Mouse (Mus musculus): ENCODE results near the gene Gspt1. TPM values are rescaled to one million over a fixed set of nuclear protein-coding genes. Genes with fewer than 3 reads are reported as not detected.

Gene Gspt1
- total and polyA plus RNA-seq, 3 experiments: 135 to 562 (median 196) TPM

- DNase-seq (ENCODE audit: low spot score) (no peak), ATAC-seq (ENCODE audit: extremely low read depth, insufficient number of reproducible peaks, low FRiP score, poor library complexity, severe bottlenecking) (no peak)
- H3K4me3 ChIP-seq (ENCODE audit: low read depth, low read length): no peak overlapping the region
- peaks cover 11% of the 10 kb centered on the region; the same call in 1 of the 2 replicates for H3K27me3 ChIP-seq (ENCODE audit: insufficient read depth, low read length)
- H3K4me1 ChIP-seq (ENCODE audit: insufficient read depth, low read depth, low read length): peaks cover 6% of the 10 kb centered on the region
- no peaks in the 10 kb centered on the region for H3K9me3 ChIP-seq (replicated peaks)
- no peaks in the 10 kb centered on the region for H3K36me3 ChIP-seq (replicated peaks)
- TF ChIP-seq POLR2AphosphoS5 (IDR thresholded peaks at IDR 0.05; ENCODE audit: insufficient replicate concordance, low read depth, low read length): no peak
- no peak for TF ChIP-seq GATA2 (IDR thresholded peaks at IDR 0.05; ENCODE audit: borderline replicate concordance, low read depth, low read length)
- no peak for TF ChIP-seq TAL1 (conservative IDR thresholded peaks at IDR 0.05; ENCODE audit: low read depth, low read length)
- no peak for TF ChIP-seq GATA1 (IDR thresholded peaks at IDR 0.05; ENCODE audit: borderline replicate concordance, low read length)
Measured at GRCm38 (mm10) chr16:11266556-11266955, 12.4 kb upstream of the Gspt1 start.

DNA sequence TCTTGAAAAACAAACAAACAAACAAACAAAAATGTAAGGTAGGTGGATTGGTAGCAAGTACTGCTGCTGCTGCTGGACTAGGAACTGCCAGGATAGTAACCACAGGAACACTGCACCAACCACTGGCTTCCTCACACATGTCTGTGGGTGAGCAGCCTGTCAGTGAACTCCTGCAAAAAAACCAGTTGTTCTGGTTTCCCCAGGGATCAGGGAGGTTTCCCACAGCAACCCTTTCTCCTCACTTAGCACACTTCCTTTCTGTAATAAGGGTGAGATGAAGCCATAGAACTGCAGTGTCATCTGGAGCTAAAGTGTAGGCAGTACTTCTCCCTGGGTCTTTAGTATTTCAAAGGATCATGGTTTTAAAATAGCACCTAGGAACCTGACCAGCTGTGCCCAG is 9.1 kb upstream of the Gspt1 start:
- TF ChIP-seq TAL1 (conservative IDR thresholded peaks at IDR 0.05; ENCODE audit: low read depth, low read length) (no peak), GATA2 (IDR thresholded peaks at IDR 0.05; ENCODE audit: borderline replicate concordance, low read depth, low read length) (no peak), POLR2AphosphoS5 (IDR thresholded peaks at IDR 0.05; ENCODE audit: insufficient replicate concordance, low read depth, low read length) (no peak), GATA1 (IDR thresholded peaks at IDR 0.05; ENCODE audit: borderline replicate concordance, low read length) (no peak), CTCF (IDR thresholded peaks at IDR 0.05; ENCODE audit: low read depth, low read length) (no peak)
- Histone ChIP-seq H3K36me3 (replicated peaks) (no peaks in the 10 kb centered on the region), H3K27me3 (ENCODE audit: insufficient read depth, low read length) (peaks cover 11% of the 10 kb centered on the region), H3K9me3 (replicated peaks) (no peaks in the 10 kb centered on the region), H3K4me3 (ENCODE audit: low read depth, low read length) (no peak overlapping the region), H3K4me1 (ENCODE audit: insufficient read depth, low read depth, low read length) (no peaks in the 10 kb centered on the region)
- ATAC-seq (ENCODE audit: extremely low read depth, insufficient number of reproducible peaks, low FRiP score, poor library complexity, severe bottlenecking) (no peak), DNase-seq (ENCODE audit: low spot score) (no peak)

DNA sequence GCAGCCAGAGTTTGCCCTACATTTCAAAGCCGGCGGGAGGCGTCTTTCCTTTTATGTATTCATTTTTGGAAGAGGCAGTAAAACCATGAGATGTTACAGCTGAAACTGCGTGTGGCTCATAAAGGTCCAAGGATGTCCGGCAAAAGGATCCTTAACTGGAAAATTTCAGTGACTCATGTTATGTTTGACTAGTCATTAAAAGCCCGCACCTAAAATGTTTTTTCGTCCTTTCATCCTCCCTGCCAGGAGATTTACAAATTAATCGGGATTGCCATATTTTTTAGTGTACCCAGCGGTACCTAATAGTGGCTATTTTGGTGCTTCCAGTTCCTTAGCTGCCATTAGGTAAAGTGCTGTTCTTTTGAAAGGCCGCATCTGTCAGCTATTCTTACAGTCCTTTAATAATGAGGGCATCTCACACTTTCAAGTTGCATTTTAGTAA is 619 bp upstream of the Gspt1 start:
- peaks cover 16% of the 10 kb centered on the region for H3K36me3 ChIP-seq (replicated peaks)
- ATAC-seq (ENCODE audit: extremely low read depth, insufficient number of reproducible peaks, low FRiP score, poor library complexity, severe bottlenecking) (no peak), DNase-seq (ENCODE audit: low spot score) (peak; percentile 4)
- no peaks in the 10 kb centered on the region for H3K9me3 ChIP-seq (replicated peaks)
- H3K4me1 ChIP-seq (ENCODE audit: insufficient read depth, low read depth, low read length): peaks cover 12% of the 10 kb centered on the region
- no peaks in the 10 kb centered on the region; the same call in 1 of the 2 replicates for H3K27me3 ChIP-seq (ENCODE audit: insufficient read depth, low read length)
- TF ChIP-seq GATA1 (IDR thresholded peaks at IDR 0.05; ENCODE audit: borderline replicate concordance, low read length): no peak
- TF ChIP-seq TAL1 (conservative IDR thresholded peaks at IDR 0.05; ENCODE audit: low read depth, low read length): no peak
- TF ChIP-seq GATA2 (IDR thresholded peaks at IDR 0.05; ENCODE audit: borderline replicate concordance, low read depth, low read length): no peak
- peak overlapping the region; percentile 97 for H3K4me3 ChIP-seq (ENCODE audit: low read depth, low read length)

- Histone ChIP-seq H3K4me3 (ENCODE audit: low read depth, low read length) (peak overlapping the region; percentile 97), H3K9me3 (replicated peaks) (no peaks in the 10 kb centered on the region), H3K27me3 (ENCODE audit: insufficient read depth, low read length) (no peaks in the 10 kb centered on the region; the same call in 1 of the 2 replicates), H3K36me3 (replicated peaks) (peaks cover 24% of the 10 kb centered on the region), H3K4me1 (ENCODE audit: insufficient read depth, low read depth, low read length) (peaks cover 17% of the 10 kb centered on the region)
- no peak for ATAC-seq (ENCODE audit: extremely low read depth, insufficient number of reproducible peaks, low FRiP score, poor library complexity, severe bottlenecking)
- peak; percentile 48 for DNase-seq (ENCODE audit: low spot score)
- no peak for TF ChIP-seq TAL1 (conservative IDR thresholded peaks at IDR 0.05; ENCODE audit: low read depth, low read length)
- TF ChIP-seq CTCF (IDR thresholded peaks at IDR 0.05; ENCODE audit: low read depth, low read length): no peak
- TF ChIP-seq GATA1 (IDR thresholded peaks at IDR 0.05; ENCODE audit: borderline replicate concordance, low read length): no peak
- TF ChIP-seq GATA2 (IDR thresholded peaks at IDR 0.05; ENCODE audit: borderline replicate concordance, low read depth, low read length): no peak
- no peak for TF ChIP-seq POLR2AphosphoS5 (IDR thresholded peaks at IDR 0.05; ENCODE audit: insufficient replicate concordance, low read depth, low read length)
Measured at GRCm38 (mm10) chr16:11253065-11253831, 877 bp downstream of the Gspt1 start.

DNA sequence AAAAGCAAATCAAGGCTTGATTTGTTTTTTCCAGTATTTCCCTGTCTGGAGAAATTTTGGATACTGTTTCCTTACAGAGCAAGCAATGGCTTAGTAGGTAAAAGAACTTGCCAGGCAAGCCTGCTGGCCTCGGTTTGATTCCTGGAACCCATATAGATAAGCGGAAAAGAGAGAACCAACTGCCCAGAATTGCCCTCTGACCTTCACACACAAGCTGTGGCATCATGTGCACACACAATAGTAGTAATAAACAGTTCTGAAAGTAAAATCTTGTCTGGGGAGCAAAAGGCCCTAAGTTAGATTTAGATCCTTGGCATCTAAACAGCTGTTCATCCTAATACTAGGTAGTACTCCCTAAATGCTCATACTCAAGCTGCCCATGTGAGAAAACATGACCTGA is 6.3 kb downstream of the Gspt1 start:
- Histone ChIP-seq H3K4me3 (ENCODE audit: low read depth, low read length) (no peak overlapping the region), H3K4me1 (ENCODE audit: insufficient read depth, low read depth, low read length) (peaks cover 40% of the 10 kb centered on the region), H3K36me3 (replicated peaks) (peaks cover 58% of the 10 kb centered on the region), H3K9me3 (replicated peaks) (no peaks in the 10 kb centered on the region), H3K27me3 (ENCODE audit: insufficient read depth, low read length) (no peaks in the 10 kb centered on the region)
- DNase-seq (ENCODE audit: low spot score): no peak
- ATAC-seq (ENCODE audit: extremely low read depth, insufficient number of reproducible peaks, low FRiP score, poor library complexity, severe bottlenecking): no peak
- TF ChIP-seq GATA2 (IDR thresholded peaks at IDR 0.05; ENCODE audit: borderline replicate concordance, low read depth, low read length) (no peak), GATA1 (IDR thresholded peaks at IDR 0.05; ENCODE audit: borderline replicate concordance, low read length) (no peak), POLR2AphosphoS5 (IDR thresholded peaks at IDR 0.05; ENCODE audit: insufficient replicate concordance, low read depth, low read length) (no peak), TAL1 (conservative IDR thresholded peaks at IDR 0.05; ENCODE audit: low read depth, low read length) (no peak), CTCF (IDR thresholded peaks at IDR 0.05; ENCODE audit: low read depth, low read length) (no peak)

DNA sequence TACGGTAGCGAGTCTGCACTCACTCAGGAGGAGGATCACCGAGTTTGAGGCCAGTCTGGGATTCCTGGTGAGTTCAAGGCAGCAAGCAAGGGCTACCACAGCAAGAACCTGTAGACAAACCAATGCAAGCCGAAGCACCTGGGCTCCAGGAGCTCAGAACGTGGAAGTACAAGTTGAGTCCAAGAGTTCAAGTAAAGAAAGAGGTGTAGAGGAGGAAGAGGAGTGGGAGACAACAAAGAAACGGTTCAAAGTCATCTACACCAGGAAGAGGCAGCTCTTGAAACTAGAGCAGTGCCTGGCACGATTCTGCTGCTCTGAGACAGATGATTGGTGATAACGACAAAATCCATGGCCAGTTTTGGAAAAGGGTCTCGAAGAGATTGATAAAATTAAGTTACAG is 8.4 kb downstream of the Gspt1 start:
- Histone ChIP-seq H3K4me1 (ENCODE audit: insufficient read depth, low read depth, low read length) (peaks cover 38% of the 10 kb centered on the region), H3K4me3 (ENCODE audit: low read depth, low read length) (no peak overlapping the region), H3K27me3 (ENCODE audit: insufficient read depth, low read length) (no peaks in the 10 kb centered on the region), H3K9me3 (replicated peaks) (no peaks in the 10 kb centered on the region), H3K36me3 (replicated peaks) (peaks cover 62% of the 10 kb centered on the region)
- TF ChIP-seq TAL1 (conservative IDR thresholded peaks at IDR 0.05; ENCODE audit: low read depth, low read length) (no peak), GATA1 (IDR thresholded peaks at IDR 0.05; ENCODE audit: borderline replicate concordance, low read length) (no peak), CTCF (IDR thresholded peaks at IDR 0.05; ENCODE audit: low read depth, low read length) (no peak), POLR2AphosphoS5 (IDR thresholded peaks at IDR 0.05; ENCODE audit: insufficient replicate concordance, low read depth, low read length) (no peak), GATA2 (IDR thresholded peaks at IDR 0.05; ENCODE audit: borderline replicate concordance, low read depth, low read length) (no peak)
- ATAC-seq (ENCODE audit: extremely low read depth, insufficient number of reproducible peaks, low FRiP score, poor library complexity, severe bottlenecking) (no peak), DNase-seq (ENCODE audit: low spot score) (no peak)

Measured in G1E (cell line).